Mouse (Mus musculus): ENCODE data around the gene Plscr2. TPM values are rescaled to one million over a fixed set of nuclear protein-coding genes. Genes with fewer than 3 reads are reported as not detected.

Gene Plscr2
- polyA plus RNA-seq, 1 experiment = 7.1 TPM

GRCm38 (mm10) chr9:92280048-92280447 lies 4.6 kb downstream of the Plscr2 start:
- Histone ChIP-seq H3K79me3 (ENCODE audit: low read depth) (peaks cover 51% of the 10 kb centered on the region), H3K79me2 (ENCODE audit: control insufficient read depth, insufficient read depth) (peaks cover 73% of the 10 kb centered on the region), H3K27me3 (ENCODE audit: control insufficient read depth, insufficient read depth, insufficient read length) (no peaks in the 10 kb centered on the region), H3K4me3 (ENCODE audit: insufficient read depth, poor library complexity, severe bottlenecking) (no peak overlapping the region), H3ac (ENCODE audit: control insufficient read depth, insufficient read length, low read depth) (no peak overlapping the region), H3K36me3 (ENCODE audit: control insufficient read depth, insufficient read depth) (peaks cover 10% of the 10 kb centered on the region)
- TF ChIP-seq CEBPB (IDR thresholded peaks at IDR 0.05; ENCODE audit: low read depth) = no peak
- no peak for TF ChIP-seq USF1 (IDR thresholded peaks at IDR 0.05; ENCODE audit: low read depth)
- TF ChIP-seq FOSL1 (IDR thresholded peaks at IDR 0.05; ENCODE audit: insufficient read depth, low read length, poor library complexity, severe bottlenecking) = no peak
- no peak for TF ChIP-seq MAX (IDR thresholded peaks at IDR 0.05)
- no peak for TF ChIP-seq MYOG (IDR thresholded peaks at IDR 0.05; ENCODE audit: control insufficient read depth, extremely low read depth, insufficient read length)
- TF ChIP-seq MYOD1 (IDR thresholded peaks at IDR 0.05; ENCODE audit: control insufficient read depth, insufficient read length, low read depth) = no peak
- TF ChIP-seq CTCF (IDR thresholded peaks at IDR 0.05; ENCODE audit: control insufficient read depth, insufficient read depth, insufficient read length) = no peak

- no peak for TF ChIP-seq MAX (IDR thresholded peaks at IDR 0.05)
- TF ChIP-seq FOSL1 (IDR thresholded peaks at IDR 0.05; ENCODE audit: insufficient read depth, low read length, poor library complexity, severe bottlenecking) = peak; percentile 27
- no peak for TF ChIP-seq CEBPB (IDR thresholded peaks at IDR 0.05; ENCODE audit: low read depth)
- Histone ChIP-seq H3K4me3 (ENCODE audit: insufficient read depth, poor library complexity, severe bottlenecking) (no peak overlapping the region), H3K36me3 (ENCODE audit: control insufficient read depth, insufficient read depth) (peaks cover 12% of the 10 kb centered on the region), H3K79me2 (ENCODE audit: control insufficient read depth, insufficient read depth) (peaks cover 53% of the 10 kb centered on the region), H3K27me3 (ENCODE audit: control insufficient read depth, insufficient read depth, insufficient read length) (no peaks in the 10 kb centered on the region), H3ac (ENCODE audit: control insufficient read depth, insufficient read length, low read depth) (no peak overlapping the region), H3K79me3 (ENCODE audit: low read depth) (peaks cover 39% of the 10 kb centered on the region)
Observed at GRCm38 (mm10) chr9:92282563-92283171, 7.3 kb downstream of the Plscr2 start.

GRCm38 (mm10) chr9:92289675-92290074 lies 14.3 kb downstream of the Plscr2 start:
- no peak overlapping the region for H3ac ChIP-seq (ENCODE audit: control insufficient read depth, insufficient read length, low read depth)
- H3K4me3 ChIP-seq (ENCODE audit: insufficient read depth, poor library complexity, severe bottlenecking) = no peak overlapping the region
- TF ChIP-seq USF1 (IDR thresholded peaks at IDR 0.05; ENCODE audit: low read depth) (no peak), MAX (IDR thresholded peaks at IDR 0.05) (no peak), CTCF (IDR thresholded peaks at IDR 0.05; ENCODE audit: control insufficient read depth, insufficient read depth, insufficient read length) (no peak), MYOG (IDR thresholded peaks at IDR 0.05; ENCODE audit: control insufficient read depth, extremely low read depth, insufficient read length) (no peak), MYOD1 (IDR thresholded peaks at IDR 0.05; ENCODE audit: control insufficient read depth, insufficient read length, low read depth) (no peak), FOSL1 (IDR thresholded peaks at IDR 0.05; ENCODE audit: insufficient read depth, low read length, poor library complexity, severe bottlenecking) (no peak), CEBPB (IDR thresholded peaks at IDR 0.05; ENCODE audit: low read depth) (no peak)
- H3K79me2 ChIP-seq (ENCODE audit: control insufficient read depth, insufficient read depth) = no peaks in the 10 kb centered on the region
- H3K27me3 ChIP-seq (ENCODE audit: control insufficient read depth, insufficient read depth, insufficient read length) = no peaks in the 10 kb centered on the region
- H3K36me3 ChIP-seq (ENCODE audit: control insufficient read depth, insufficient read depth) = peaks cover 48% of the 10 kb centered on the region
- H3K79me3 ChIP-seq (ENCODE audit: low read depth) = peaks cover 4% of the 10 kb centered on the region

- H3ac ChIP-seq (ENCODE audit: control insufficient read depth, insufficient read length, low read depth) = no peak overlapping the region
- peaks cover 59% of the 10 kb centered on the region for H3K36me3 ChIP-seq (ENCODE audit: control insufficient read depth, insufficient read depth)
- H3K27me3 ChIP-seq (ENCODE audit: control insufficient read depth, insufficient read depth, insufficient read length) = no peaks in the 10 kb centered on the region
- no peak for TF ChIP-seq FOSL1 (IDR thresholded peaks at IDR 0.05; ENCODE audit: insufficient read depth, low read length, poor library complexity, severe bottlenecking)
- TF ChIP-seq MYOD1 (IDR thresholded peaks at IDR 0.05; ENCODE audit: control insufficient read depth, insufficient read length, low read depth) = peak; percentile 72
- H3K79me2 ChIP-seq (ENCODE audit: control insufficient read depth, insufficient read depth) = no peaks in the 10 kb centered on the region
- no peaks in the 10 kb centered on the region for H3K79me3 ChIP-seq (ENCODE audit: low read depth)
- H3K4me3 ChIP-seq (ENCODE audit: insufficient read depth, poor library complexity, severe bottlenecking) = no peak overlapping the region
Observed at GRCm38 (mm10) chr9:92292169-92292568, 16.8 kb downstream of the Plscr2 start.

- H3K36me3 ChIP-seq (ENCODE audit: control insufficient read depth, insufficient read depth) = peaks cover 55% of the 10 kb centered on the region
- H3K79me3 ChIP-seq (ENCODE audit: low read depth) = no peaks in the 10 kb centered on the region
- no peak overlapping the region for H3ac ChIP-seq (ENCODE audit: control insufficient read depth, insufficient read length, low read depth)
- no peak overlapping the region for H3K4me3 ChIP-seq (ENCODE audit: insufficient read depth, poor library complexity, severe bottlenecking)
- no peaks in the 10 kb centered on the region for H3K79me2 ChIP-seq (ENCODE audit: control insufficient read depth, insufficient read depth)
- no peak for TF ChIP-seq FOSL1 (IDR thresholded peaks at IDR 0.05; ENCODE audit: insufficient read depth, low read length, poor library complexity, severe bottlenecking)
- no peak for TF ChIP-seq MYOG (IDR thresholded peaks at IDR 0.05; ENCODE audit: control insufficient read depth, extremely low read depth, insufficient read length)
- TF ChIP-seq USF1 (IDR thresholded peaks at IDR 0.05; ENCODE audit: low read depth) = no peak
- no peak for TF ChIP-seq MYOD1 (IDR thresholded peaks at IDR 0.05; ENCODE audit: control insufficient read depth, insufficient read length, low read depth)
- TF ChIP-seq MAX (IDR thresholded peaks at IDR 0.05) = no peak
- no peaks in the 10 kb centered on the region for H3K27me3 ChIP-seq (ENCODE audit: control insufficient read depth, insufficient read depth, insufficient read length)
Observed at GRCm38 (mm10) chr9:92292922-92293321, 17.5 kb downstream of the Plscr2 start.
